Mouse (Mus musculus) cerebellum, adult (tissue): ENCODE results near the gene Trp53.
"Not testable (repeated sequence)": the region's sequence is repeated elsewhere in the genome, so short reads cannot be mapped to it uniquely, and the experiment has no call there.

Experiments used
- ATAC-seq: cut with Nextera tagmentation; 2 replicates; pipeline ENCODE4 v1.9.2; 2017; ENCODE audit warnings: mild to moderate bottlenecking, moderate library complexity, mixed read lengths; ENCODE audit not compliant: insufficient number of reproducible peaks, low FRiP score, low TSS enrichment

Gene Trp53

DNA sequence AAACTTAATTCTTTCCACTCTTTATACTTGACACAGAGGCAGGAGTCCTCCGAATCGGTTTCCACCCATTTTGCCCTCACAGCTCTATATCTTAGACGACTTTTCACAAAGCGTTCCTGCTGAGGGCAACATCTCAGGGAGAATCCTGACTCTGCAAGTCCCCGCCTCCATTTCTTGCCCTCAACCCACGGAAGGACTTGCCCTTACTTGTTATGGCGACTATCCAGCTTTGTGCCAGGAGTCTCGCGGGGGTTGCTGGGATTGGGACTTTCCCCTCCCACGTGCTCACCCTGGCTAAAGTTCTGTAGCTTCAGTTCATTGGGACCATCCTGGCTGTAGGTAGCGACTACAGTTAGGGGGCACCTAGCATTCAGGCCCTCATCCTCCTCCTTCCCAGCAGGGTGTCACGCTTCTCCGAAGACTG is at the start of gene Trp53, which contains the start of gene Wrap53:
Gene Trp53 (plus strand): TSS at position 269 of the 424 bp plus-strand sequence.
Gene Wrap53 (minus strand): TSS at position 165 of the 424 bp plus-strand sequence.
- peak; percentile 45; the same call in 1 of the 2 replicates for ATAC-seq

- ATAC-seq, result not testable (repeated sequence)
These were observed 49.4 kb upstream of the Trp53 start for GRCm38 (mm10) chr11:69530755-69531154.

DNA sequence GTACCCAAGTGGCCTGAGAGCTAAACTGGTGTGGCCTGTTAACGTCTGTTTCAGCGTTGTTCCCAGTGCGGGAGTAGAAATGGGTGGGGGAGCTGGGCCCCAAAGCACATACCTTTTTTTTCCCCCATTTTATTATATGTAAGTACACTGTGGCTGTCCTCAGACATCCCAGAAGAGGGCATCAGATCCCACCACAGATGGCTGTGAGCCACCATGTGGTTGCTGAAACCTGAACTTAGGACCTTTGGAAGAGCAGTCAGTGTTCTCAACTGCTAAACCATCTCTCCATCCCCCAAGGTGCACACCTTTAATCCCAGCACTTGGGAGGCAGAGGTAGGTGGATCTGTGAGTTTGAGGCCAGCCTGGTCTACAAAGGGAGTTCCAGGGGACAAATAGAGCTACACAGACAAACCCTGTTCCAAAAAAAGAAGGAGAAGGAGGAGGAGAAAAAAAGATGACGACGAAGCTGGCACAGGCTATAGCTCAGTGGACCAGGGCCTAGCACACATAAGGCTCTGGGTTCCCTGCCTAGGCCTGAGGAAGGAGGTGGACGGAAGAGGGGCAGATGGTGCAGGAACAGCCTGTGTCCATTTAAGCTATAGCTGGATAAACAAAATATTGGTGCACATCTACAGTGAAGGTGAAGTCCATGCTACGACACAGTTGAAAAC is 47.5 kb upstream of the Trp53 start:
- no peak for ATAC-seq

DNA sequence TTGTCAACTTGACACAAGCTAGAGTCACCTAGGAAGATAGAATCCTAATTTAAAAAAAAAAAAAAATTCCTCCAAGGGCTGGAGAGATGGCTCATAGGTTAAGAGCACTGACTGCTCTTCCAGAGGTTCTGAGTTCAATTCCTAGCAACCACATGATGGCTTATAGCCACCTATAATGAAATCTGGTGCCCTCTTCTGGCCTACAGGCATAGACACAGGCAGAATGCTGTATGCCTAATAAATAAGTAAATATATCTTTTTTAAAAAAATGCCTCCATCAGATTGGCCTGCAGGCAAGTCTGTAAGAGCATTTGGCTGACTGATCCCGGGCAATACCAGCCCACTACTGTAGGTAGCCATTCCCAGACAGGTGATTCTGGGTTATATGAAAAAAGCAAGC is 45.2 kb upstream of the Trp53 start:
- ATAC-seq, result no peak

GRCm38 (mm10) chr11:69540700-69541099 is 39.5 kb upstream of the Trp53 start:
- no peak for ATAC-seq

- not testable (repeated sequence) for ATAC-seq
These were observed 38.4 kb upstream of the Trp53 start for GRCm38 (mm10) chr11:69541741-69542140.

DNA sequence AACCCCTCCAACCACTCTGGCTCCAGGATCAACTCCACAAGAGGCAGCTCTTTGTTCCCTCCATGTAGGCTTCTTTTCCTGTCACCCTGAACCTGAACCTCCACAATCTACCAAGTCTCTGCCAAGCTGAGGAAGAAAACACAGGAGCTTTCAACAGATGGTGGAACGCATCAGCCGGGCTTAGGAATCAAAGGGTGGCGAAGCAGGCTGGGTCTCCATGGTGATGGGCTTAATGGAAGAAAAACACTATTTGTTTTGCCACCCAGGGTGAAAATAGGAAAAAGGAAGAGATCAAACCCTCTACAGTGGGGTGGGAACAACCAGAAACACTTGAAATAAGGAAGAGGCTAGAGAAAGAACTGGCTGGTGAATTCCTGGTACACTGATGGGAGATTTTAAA is 36.6 kb upstream of the Trp53 start:
- no peak for ATAC-seq

GRCm38 (mm10) chr11:69545957-69546356 is 34.2 kb upstream of the Trp53 start:
- ATAC-seq, result no peak

- ATAC-seq, result peak; percentile 56; the same call in 1 of the 2 replicates
These were observed 33.6 kb upstream of the Trp53 start for GRCm38 (mm10) chr11:69546423-69547053.

DNA sequence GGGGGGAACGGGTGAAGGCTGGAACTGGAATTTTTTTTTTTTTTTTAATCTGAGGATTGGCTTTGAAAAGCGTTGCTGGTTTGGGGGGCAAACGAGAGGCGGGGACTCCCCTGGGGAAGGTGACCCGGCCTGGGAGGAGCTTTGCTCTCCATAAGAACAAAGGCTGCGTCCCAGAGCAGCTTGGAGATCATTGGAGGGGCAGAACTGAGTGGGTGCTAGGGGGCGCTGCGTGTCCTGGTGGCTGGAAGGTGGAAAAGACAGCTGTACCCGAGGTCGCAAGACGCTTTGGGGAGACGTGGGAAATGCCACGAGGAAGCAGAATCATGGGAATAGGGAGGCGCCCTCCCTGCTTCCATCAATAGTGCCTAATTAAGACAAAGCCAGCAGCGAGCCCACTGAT is 33.1 kb upstream of the Trp53 start:
- no peak for ATAC-seq

- no peak for ATAC-seq
These were observed 31.0 kb upstream of the Trp53 start, which contains the start of gene Dnah2 for GRCm38 (mm10) chr11:69549060-69549656. TSS of gene Dnah2 (minus strand) at chr11:69549110.

DNA sequence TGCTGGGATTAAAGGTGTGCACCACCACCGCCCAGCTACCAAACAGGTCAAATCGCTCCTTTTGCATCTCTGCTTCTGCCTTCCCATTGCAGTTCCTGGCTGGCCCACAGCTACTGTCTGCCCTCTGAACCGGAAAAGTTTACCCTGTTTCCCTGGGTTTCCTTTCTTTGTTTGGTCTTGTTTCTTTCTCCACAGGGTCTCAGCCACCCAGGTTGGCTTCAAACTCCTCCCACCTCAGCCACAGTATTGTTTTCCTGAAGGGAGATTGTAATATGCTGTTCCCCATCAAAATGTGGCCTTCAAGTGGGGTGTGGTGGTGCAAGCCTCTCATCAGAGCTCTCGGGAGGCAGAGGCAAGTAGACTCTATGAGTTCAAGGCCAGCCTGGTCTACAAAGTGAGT is 28.8 kb upstream of the Trp53 start:
- ATAC-seq, result no peak

GRCm38 (mm10) chr11:69552622-69553340 is 27.4 kb upstream of the Trp53 start:
- no peak for ATAC-seq

GRCm38 (mm10) chr11:69553341-69553721 is 26.8 kb upstream of the Trp53 start:
- ATAC-seq, result no peak

GRCm38 (mm10) chr11:69554539-69555140 is 25.5 kb upstream of the Trp53 start:
- no peak for ATAC-seq

- ATAC-seq, result no peak
These were observed 22.7 kb upstream of the Trp53 start for GRCm38 (mm10) chr11:69557381-69557958.

- ATAC-seq, result no peak
These were observed 21.4 kb upstream of the Trp53 start for GRCm38 (mm10) chr11:69558756-69559155.

DNA sequence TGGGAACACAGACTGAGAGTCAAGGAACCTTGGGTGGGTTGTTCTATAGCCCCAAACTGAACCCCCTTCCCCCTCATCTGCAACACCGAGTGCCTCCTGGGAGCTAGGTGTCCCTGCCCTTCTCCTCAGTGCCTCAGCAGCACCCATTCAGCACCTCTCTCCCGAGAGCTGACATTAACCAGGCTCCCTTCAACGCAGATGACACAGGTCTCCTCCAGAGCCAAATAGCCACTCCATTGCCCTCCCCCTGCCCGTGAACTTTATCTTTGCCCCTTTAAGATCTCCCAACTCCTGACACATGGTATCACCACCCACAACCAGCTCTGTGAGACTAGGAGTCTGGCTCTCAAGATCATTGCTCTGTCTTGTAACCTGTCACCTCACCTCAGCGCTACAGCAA is 21.0 kb upstream of the Trp53 start:
- ATAC-seq, result no peak

DNA sequence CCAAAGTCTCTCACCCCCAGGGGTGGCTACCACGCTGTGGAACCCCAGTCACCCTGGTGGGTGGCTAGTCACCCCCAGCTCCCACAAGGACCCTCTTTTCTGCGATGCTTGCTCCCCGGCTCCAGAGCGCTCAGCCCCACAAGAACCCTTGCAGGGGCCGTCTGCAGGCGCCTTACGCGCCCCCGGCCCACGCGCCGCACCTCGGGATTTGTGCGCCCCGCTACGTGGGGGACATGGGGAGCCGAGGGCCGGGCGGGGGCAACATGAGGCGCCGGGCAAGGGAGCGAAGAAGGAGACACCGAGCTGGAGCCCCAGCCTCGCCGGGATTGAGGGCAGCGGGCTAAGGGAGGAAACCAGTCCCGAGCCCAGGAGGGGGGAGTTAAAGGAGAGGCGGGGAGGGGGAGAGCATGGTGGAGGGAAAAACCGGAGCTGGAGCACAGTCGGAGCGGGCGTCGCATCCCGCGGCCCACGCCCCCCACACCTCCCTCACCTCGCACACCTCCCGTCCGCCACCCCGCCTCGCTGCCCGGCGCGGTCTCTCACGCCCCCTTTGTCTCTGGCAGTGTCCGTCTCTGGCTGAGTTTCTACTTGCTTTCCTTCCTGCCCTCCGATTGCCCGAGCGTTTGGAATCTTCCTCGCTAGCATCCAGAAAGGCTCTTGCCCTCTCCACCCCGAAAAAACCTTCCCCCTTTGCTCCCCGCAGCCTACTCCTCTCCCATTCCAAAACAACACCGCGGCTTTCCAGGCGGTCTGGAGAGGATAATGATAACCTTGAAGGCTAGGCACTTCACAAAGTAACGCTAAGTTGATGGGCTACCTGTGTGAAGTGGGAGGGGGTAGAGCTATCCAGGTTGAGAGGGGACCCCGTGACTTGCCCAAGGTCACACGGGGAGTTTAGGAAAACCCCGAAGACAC is 20.1 kb upstream of the Trp53 start, which contains the start of gene Efnb3:
Gene Efnb3 (minus strand): TSS at position 355 of the 915 bp plus-strand sequence.
- no peak for ATAC-seq
